ENCODE assay signal across 8 mouse cellular contexts in genomic region chr13:46669048-46669619, GRCm38 (mm10). TPM values are rescaled to one million over a fixed set of nuclear protein-coding genes. Genes with fewer than 3 reads are reported as not detected.
DNase-seq lines count a peak whose midpoint lies in the region; ATAC-seq lines count a peak whose summit lies in the region.

Gene Fam8a1 (plus strand): TSS chr13:46669522.

- ATAC-seq in heart, embryonic 14.5 days (ENCODE audit: insufficient number of reproducible peaks, insufficient read depth, low FRiP score, low read depth): peak; percentile 90
- ATAC-seq in liver, embryonic 13.5 days (ENCODE audit: low read depth): peak; percentile 94
- peak; percentile 97 for ATAC-seq in stomach, embryonic 16.5 days (ENCODE audit: insufficient read depth, low FRiP score)

- H3K4me2 ChIP-seq in heart, embryonic 14.5 days (ENCODE audit: low read length): peak within 1 kb of the TSS; percentile 87
- peak within 1 kb of the TSS; percentile 94 for H3K4me2 ChIP-seq in liver, embryonic 13.5 days
- peak within 1 kb of the TSS; percentile 83 for H3K4me2 ChIP-seq in stomach, embryonic 16.5 days (ENCODE audit: low read depth, low read length)

- no peaks in the 10 kb centered on the region for H3K9me3 ChIP-seq in heart, embryonic 14.5 days (ENCODE audit: control insufficient read depth, low read length)
- H3K9me3 ChIP-seq in liver, embryonic 13.5 days (replicated peaks): no peaks in the 10 kb centered on the region
- H3K9me3 ChIP-seq in stomach, embryonic 16.5 days (replicated peaks; ENCODE audit: control insufficient read depth, low read length): no peaks in the 10 kb centered on the region

- no peaks in the 10 kb centered on the region for H3K27me3 ChIP-seq in heart, embryonic 14.5 days (ENCODE audit: control insufficient read depth, insufficient read depth, low read length)
- H3K27me3 ChIP-seq in liver, embryonic 13.5 days: no peaks in the 10 kb centered on the region
- no peaks in the 10 kb centered on the region for H3K27me3 ChIP-seq in stomach, embryonic 16.5 days (ENCODE audit: control insufficient read depth, insufficient read depth, low read length)

- H3K9ac ChIP-seq in heart, embryonic 14.5 days (ENCODE audit: low read length): peak within 1 kb of the TSS; percentile 95
- peak within 1 kb of the TSS; percentile 97 for H3K9ac ChIP-seq in liver, embryonic 13.5 days
- peak within 1 kb of the TSS; percentile 94 for H3K9ac ChIP-seq in stomach, embryonic 16.5 days (ENCODE audit: low read length)

- peak within 1 kb of the TSS; percentile 97 for H3K4me3 ChIP-seq in brown adipose tissue, adult 24 weeks (ENCODE audit: insufficient read depth, low read depth, low read length)
- H3K4me3 ChIP-seq in heart, embryonic 14.5 days (ENCODE audit: control insufficient read depth in 1 of 2, insufficient read depth in 1 of 2, low read depth in 1 of 2, low read length in 2 of 2): peak within 1 kb of the TSS; percentile 96 to 99
- H3K4me3 ChIP-seq in liver, embryonic 13.5 days (replicated peaks): peak within 1 kb of the TSS; percentile 97
- H3K4me3 ChIP-seq in stomach, embryonic 16.5 days (replicated peaks; ENCODE audit: low read length): peak within 1 kb of the TSS; percentile 86

- peak; percentile 95 for DNase-seq in CD4-positive, CD25-positive, alpha-beta regulatory T cell, adult 2 months (ENCODE audit: low read depth, low spot score)
- peak; percentile 51 for DNase-seq in fibroblast of lung, adult 2 months (ENCODE audit: low read depth)
- DNase-seq in kidney, postnatal 14 days: peak; percentile 93
- DNase-seq in liver, embryonic 13.5 days: peak; percentile 81
- peak; percentile 97 for DNase-seq in neural tube, embryonic 10.5 days (ENCODE audit: extremely low spot score, low spot score)

- peak within 1 kb of the TSS; percentile 91 for H3K27ac ChIP-seq in brown adipose tissue, adult 24 weeks (replicated peaks; ENCODE audit: low read depth, low read length)
- H3K27ac ChIP-seq in heart, embryonic 14.5 days (replicated peaks in 1 of 2; ENCODE audit: control insufficient read depth in 1 of 2, insufficient read depth in 1 of 2, low read depth in 2 of 2, low read length in 2 of 2): peak within 1 kb of the TSS; percentile 58 to 86
- peak within 1 kb of the TSS; percentile 88 for H3K27ac ChIP-seq in liver, embryonic 13.5 days
- peak within 1 kb of the TSS; percentile 66 for H3K27ac ChIP-seq in stomach, embryonic 16.5 days (ENCODE audit: low read length)

- 1% methylated on average over 35 of the region's 46 CpGs for WGBS in heart, embryonic 14.5 days
- WGBS in liver, embryonic 13.5 days (ENCODE audit: insufficient replicate concordance): 1% methylated on average over 46 of the region's 46 CpGs
- under 1% methylated on average over 46 of the region's 46 CpGs for WGBS in stomach, embryonic 16.5 days

- H3K4me1 ChIP-seq in brown adipose tissue, adult 24 weeks (ENCODE audit: control insufficient read depth, insufficient read depth, insufficient read length, low read length): peaks cover 3% of the 10 kb centered on the region; the same call in 1 of the 2 replicates
- H3K4me1 ChIP-seq in heart, embryonic 14.5 days (ENCODE audit: control insufficient read depth in 2 of 2, insufficient read depth in 2 of 2, low read length in 2 of 2): peaks cover 3 to 8% of the 10 kb centered on the region in 2 experiments; a peak in 3 of 4 replicates
- H3K4me1 ChIP-seq in liver, embryonic 13.5 days (replicated peaks): peaks cover 20% of the 10 kb centered on the region
- H3K4me1 ChIP-seq in stomach, embryonic 16.5 days (ENCODE audit: control insufficient read depth, insufficient read depth, low read length): peaks cover 5% of the 10 kb centered on the region; the same call in 1 of the 2 replicates

- H3K36me3 ChIP-seq in heart, embryonic 14.5 days (ENCODE audit: control insufficient read depth, insufficient read depth, low read length): peaks cover 27% of the 10 kb centered on the region
- peaks cover 20% of the 10 kb centered on the region for H3K36me3 ChIP-seq in liver, embryonic 13.5 days
- H3K36me3 ChIP-seq in stomach, embryonic 16.5 days (ENCODE audit: control insufficient read depth, insufficient read depth, low read length): 0 out of 2 replicates have a peak, but pooled peaks cover 3% of the 10 kb centered on the region

RNA-seq across cellular contexts. Expression of gene Fam8a1, which starts in this region (rescaled TPM):
- 30.1 and 31.7 TPM in 2 replicates for polyA plus RNA-seq in brown adipose tissue, adult 24 weeks (2012; ENCODE audit: insufficient read depth, insufficient read length, missing spikeins)
- polyA plus RNA-seq in heart, embryonic 14.5 days (2014; fragmentation: Nextera tagmentation; extraction: Ambion mirVana): 11.6 and 12.4 TPM in 2 replicates
- polyA plus RNA-seq in liver, embryonic 13.5 days (2015; fragmentation: Nextera tagmentation; extraction: Ambion mirVana): 3.0 TPM in 2 replicates
- 6.2 and 7.4 TPM in 2 replicates for polyA plus RNA-seq in stomach, embryonic 16.5 days (2015; fragmentation: Nextera tagmentation; extraction: Ambion mirVana)

Comparison
In these comparisons a context has a peak if more than half of its experiments do, and no peak if none do; other contexts are left out.
1. Peak in every context shown above with its lines: DNase-seq, ATAC-seq, H3K4me3 ChIP-seq and H3K27ac ChIP-seq.